Mouse (Mus musculus) ES-Bruce4 (cell line): Measurements from ENCODE around the gene Kng1.

Experiments
- CTCF ChIP-seq: IDR thresholded peaks from one replicate; pipeline ENCODE4 v1.8.1; 2011; ENCODE audit warnings: low read depth, low read length
- EP300 ChIP-seq: IDR thresholded peaks from 2 replicates; pipeline ENCODE4 v1.6.1; 2011; ENCODE audit warnings: low read depth, low read length; ENCODE audit not compliant: insufficient read depth
- POLR2A ChIP-seq: IDR thresholded peaks from one replicate; pipeline ENCODE4 v1.8.1; 2011; ENCODE audit warnings: low read length; ENCODE audit not compliant: insufficient read depth

GRCm38 (mm10) chr16:23026582-23026981 lies 31.1 kb upstream of the Kng1 start:
- no peak for TF ChIP-seq CTCF
- TF ChIP-seq EP300 = no peak
- TF ChIP-seq POLR2A = no peak
